Mouse (Mus musculus): Measurements from ENCODE around the gene Eml2. TPM values are rescaled to one million over a fixed set of nuclear protein-coding genes. Genes with fewer than 3 reads are reported as not detected.

Gene Eml2
- polyA plus RNA-seq, 1 experiment from 2014 or later: 12.5 TPM

DNA sequence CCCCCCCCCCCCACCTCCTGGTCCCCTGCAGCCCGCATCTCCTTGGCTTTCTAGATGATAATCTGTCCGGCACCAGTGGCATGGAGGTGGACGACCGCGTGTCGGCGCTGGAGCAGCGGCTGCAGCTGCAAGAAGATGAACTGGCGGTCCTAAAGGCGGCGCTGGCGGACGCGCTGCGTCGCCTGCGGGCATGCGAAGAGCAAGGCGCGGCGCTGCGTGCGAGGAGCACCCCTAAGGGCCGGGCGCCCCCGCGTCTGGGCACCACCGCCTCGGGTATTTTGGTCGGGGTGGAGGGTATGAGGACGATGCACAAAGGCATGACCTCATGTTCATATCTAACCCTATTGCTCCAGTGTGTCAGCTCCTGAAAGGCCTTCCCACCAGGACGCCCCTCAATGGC lies 3.0 kb downstream of the Eml2 start:
- peak overlapping the region; percentile 27 for H3K9ac ChIP-seq (replicated peaks)
- peak overlapping the region; percentile 76 for H3K4me3 ChIP-seq
- no peak overlapping the region for H3K27ac ChIP-seq (replicated peaks)
- H3K27me3 ChIP-seq: peaks cover 20% of the 10 kb centered on the region
- no peaks in the 10 kb centered on the region for H3K9me3 ChIP-seq
- ATAC-seq (replicated peaks): no peak
- peak overlapping the region; percentile 70 for H3K4me2 ChIP-seq (replicated peaks)
- H3K4me1 ChIP-seq: peaks cover 48% of the 10 kb centered on the region
- peaks cover 13% of the 10 kb centered on the region; the same call in 1 of the 2 replicates for H3K36me3 ChIP-seq
- 1% methylated on average over 32 of the region's 32 CpGs for WGBS

DNA sequence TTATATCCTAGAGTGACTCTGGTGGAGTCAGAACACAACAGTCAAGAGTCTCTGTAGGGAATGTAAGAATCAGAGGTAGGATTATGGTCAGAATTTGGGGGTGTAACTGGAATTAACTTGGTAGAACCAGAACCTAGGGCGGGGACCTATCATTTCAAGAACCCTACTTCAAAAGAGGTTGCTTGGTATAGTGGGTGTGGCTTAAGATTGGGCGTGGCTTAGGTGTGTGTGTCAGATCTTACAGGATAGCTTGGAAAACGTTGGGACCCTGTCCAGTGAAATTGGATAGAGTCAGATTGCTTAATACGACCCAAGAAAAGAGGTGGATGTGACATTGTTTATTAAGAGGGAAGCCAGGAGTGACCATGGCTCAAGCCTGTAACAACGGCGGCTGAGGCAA lies 3.7 kb downstream of the Eml2 start:
- WGBS: 47% methylated on average over 6 of the region's 6 CpGs
- no peaks in the 10 kb centered on the region for H3K9me3 ChIP-seq

DNA sequence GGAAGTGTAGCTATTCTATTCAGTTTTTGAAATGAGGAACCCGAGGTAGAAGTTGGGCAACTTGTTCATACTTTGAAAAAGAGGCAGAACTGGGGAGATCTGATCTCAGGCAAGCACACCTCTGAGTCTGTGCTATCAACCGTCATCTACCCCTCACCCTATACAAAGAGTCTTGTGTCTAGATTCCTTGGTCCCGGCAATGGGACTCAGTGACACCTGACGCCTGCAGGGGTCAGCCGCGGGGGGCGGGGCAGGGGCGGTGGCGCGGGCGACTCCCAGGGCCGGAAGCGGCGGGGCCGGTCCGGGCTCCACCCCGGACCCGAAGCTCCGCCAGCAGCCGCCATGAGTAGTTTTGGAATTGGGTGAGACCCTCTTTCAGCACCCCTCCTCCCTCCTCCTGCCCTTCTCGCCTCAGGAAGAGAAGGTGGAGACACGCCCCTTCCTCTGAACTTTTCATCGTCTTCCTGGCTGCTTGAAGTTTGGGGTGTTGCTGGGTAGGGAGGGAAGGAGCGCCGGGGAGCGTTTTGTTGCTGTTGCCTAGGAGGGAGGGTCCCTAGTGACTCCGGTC lies 4.7 kb downstream of the Eml2 start:
- peak overlapping the region; percentile 43 for H3K4me2 ChIP-seq (replicated peaks)
- no peak overlapping the region for H3K27ac ChIP-seq (replicated peaks)
- H3K9ac ChIP-seq (replicated peaks): peak overlapping the region; percentile 34
- 2% methylated on average over 25 of the region's 27 CpGs for WGBS
- ATAC-seq (replicated peaks): no peak
- peaks cover 13% of the 10 kb centered on the region; the same call in 1 of the 2 replicates for H3K36me3 ChIP-seq
- H3K4me3 ChIP-seq: peak overlapping the region; percentile 37
- no peaks in the 10 kb centered on the region for H3K9me3 ChIP-seq
- peaks cover 20% of the 10 kb centered on the region for H3K27me3 ChIP-seq
- H3K4me1 ChIP-seq: peaks cover 59% of the 10 kb centered on the region

More for the DNA sequence above, 3.7 kb downstream of the Eml2 start:
- H3K4me3 ChIP-seq: peak overlapping the region; percentile 76; the same call in 1 of the 2 replicates
- no peak overlapping the region for H3K9ac ChIP-seq (replicated peaks)
- peaks cover 20% of the 10 kb centered on the region for H3K27me3 ChIP-seq
- H3K36me3 ChIP-seq: peaks cover 13% of the 10 kb centered on the region; the same call in 1 of the 2 replicates
- no peak overlapping the region for H3K27ac ChIP-seq (replicated peaks)
- H3K4me1 ChIP-seq: peaks cover 55% of the 10 kb centered on the region
- peak overlapping the region; percentile 70; the same call in 1 of the 2 replicates for H3K4me2 ChIP-seq (replicated peaks)
- no peak for ATAC-seq (replicated peaks)

- Histone ChIP-seq H3K36me3 (peaks cover 28% of the 10 kb centered on the region), H3K4me3 (no peak overlapping the region), H3K9ac (replicated peaks) (no peak overlapping the region), H3K4me1 (peaks cover 36% of the 10 kb centered on the region), H3K27me3 (0 out of 2 replicates have a peak, but pooled peaks cover 6% of the 10 kb centered on the region), H3K9me3 (no peaks in the 10 kb centered on the region), H3K27ac (replicated peaks) (peak overlapping the region; percentile 73), H3K4me2 (replicated peaks) (no peak overlapping the region)
- 55% methylated on average over 2 of the region's 2 CpGs for WGBS
- no peak for ATAC-seq (replicated peaks)
Measured at GRCm38 (mm10) chr7:19184250-19184649, 8.0 kb downstream of the Eml2 start.

- H3K4me1 ChIP-seq: peaks cover 30% of the 10 kb centered on the region
- ATAC-seq (replicated peaks): peak; percentile 49; the same call in 1 of the 2 replicates
- WGBS: 30% methylated on average over 6 of the region's 6 CpGs
- 0 out of 2 replicates have a peak, but pooled peaks cover 6% of the 10 kb centered on the region for H3K27me3 ChIP-seq
- H3K4me2 ChIP-seq (replicated peaks): no peak overlapping the region
- H3K36me3 ChIP-seq: peaks cover 28% of the 10 kb centered on the region
- H3K27ac ChIP-seq (replicated peaks): peak overlapping the region; percentile 73
- no peak overlapping the region for H3K4me3 ChIP-seq
- no peak overlapping the region for H3K9ac ChIP-seq (replicated peaks)
- no peaks in the 10 kb centered on the region for H3K9me3 ChIP-seq
Measured at GRCm38 (mm10) chr7:19184758-19185157, 8.5 kb downstream of the Eml2 start.

- Histone ChIP-seq H3K27me3 (no peaks in the 10 kb centered on the region), H3K9ac (replicated peaks) (no peak overlapping the region), H3K27ac (replicated peaks) (no peak overlapping the region), H3K9me3 (no peaks in the 10 kb centered on the region), H3K4me1 (no peaks in the 10 kb centered on the region), H3K4me2 (replicated peaks) (no peak overlapping the region), H3K36me3 (peaks cover 63% of the 10 kb centered on the region), H3K4me3 (no peak overlapping the region)
- no peak for ATAC-seq (replicated peaks)
- WGBS: 98% methylated on average over 4 of the region's 4 CpGs
Measured at GRCm38 (mm10) chr7:19194676-19195075, 18.5 kb downstream of the Eml2 start.

- H3K4me3 ChIP-seq: no peak overlapping the region
Measured at GRCm38 (mm10) chr7:19196676-19197075, 20.5 kb downstream of the Eml2 start.

DNA sequence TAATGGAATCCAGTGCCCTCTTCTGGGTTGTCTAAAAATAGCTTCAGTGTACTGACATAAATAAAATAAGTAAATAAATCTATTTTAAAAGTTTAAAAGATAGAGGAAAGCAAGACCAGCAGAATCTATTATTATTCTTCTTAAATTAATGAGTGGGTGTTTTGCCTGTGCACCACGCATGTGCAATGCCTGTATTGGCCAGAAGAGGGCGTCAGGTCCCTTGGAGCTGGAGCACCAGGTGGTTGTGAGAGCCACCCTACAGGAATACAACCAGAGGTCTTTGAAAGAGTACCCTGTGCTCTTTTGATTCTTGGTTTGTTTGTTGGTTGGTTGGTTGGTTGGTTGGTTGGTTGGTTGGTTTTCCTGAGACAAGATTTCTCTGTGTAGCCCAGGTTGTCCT lies 21.8 kb downstream of the Eml2 start:
- WGBS: 34% methylated on average over 2 of the region's 2 CpGs
- ATAC-seq (replicated peaks): no peak

More at GRCm38 (mm10) chr7:19196676-19197075, 20.5 kb downstream of the Eml2 start:
- H3K9me3 ChIP-seq: no peaks in the 10 kb centered on the region
- no peak overlapping the region for H3K4me2 ChIP-seq (replicated peaks)
- H3K4me1 ChIP-seq: no peaks in the 10 kb centered on the region
- peaks cover 64% of the 10 kb centered on the region for H3K36me3 ChIP-seq
- ATAC-seq (replicated peaks): no peak
- H3K27me3 ChIP-seq: no peaks in the 10 kb centered on the region
- H3K27ac ChIP-seq (replicated peaks): no peak overlapping the region
- H3K9ac ChIP-seq (replicated peaks): no peak overlapping the region
- 65% methylated on average over 6 of the region's 6 CpGs for WGBS

GRCm38 (mm10) chr7:19201660-19202059 lies 25.4 kb downstream of the Eml2 start:
- H3K27me3 ChIP-seq: no peaks in the 10 kb centered on the region
- no peaks in the 10 kb centered on the region for H3K4me1 ChIP-seq
- no peak for ATAC-seq (replicated peaks)
- H3K9me3 ChIP-seq: no peaks in the 10 kb centered on the region
- H3K36me3 ChIP-seq: peaks cover 58% of the 10 kb centered on the region
- no peak overlapping the region for H3K4me3 ChIP-seq
- 63% methylated on average over 15 of the region's 15 CpGs for WGBS
- H3K27ac ChIP-seq (replicated peaks): no peak overlapping the region
- H3K9ac ChIP-seq (replicated peaks): no peak overlapping the region
- H3K4me2 ChIP-seq (replicated peaks): no peak overlapping the region

More for the DNA sequence above, 21.8 kb downstream of the Eml2 start:
- Histone ChIP-seq H3K4me2 (replicated peaks) (no peak overlapping the region), H3K27ac (replicated peaks) (no peak overlapping the region), H3K27me3 (no peaks in the 10 kb centered on the region), H3K4me3 (no peak overlapping the region), H3K9ac (replicated peaks) (no peak overlapping the region), H3K36me3 (peaks cover 65% of the 10 kb centered on the region), H3K4me1 (no peaks in the 10 kb centered on the region), H3K9me3 (no peaks in the 10 kb centered on the region)

DNA sequence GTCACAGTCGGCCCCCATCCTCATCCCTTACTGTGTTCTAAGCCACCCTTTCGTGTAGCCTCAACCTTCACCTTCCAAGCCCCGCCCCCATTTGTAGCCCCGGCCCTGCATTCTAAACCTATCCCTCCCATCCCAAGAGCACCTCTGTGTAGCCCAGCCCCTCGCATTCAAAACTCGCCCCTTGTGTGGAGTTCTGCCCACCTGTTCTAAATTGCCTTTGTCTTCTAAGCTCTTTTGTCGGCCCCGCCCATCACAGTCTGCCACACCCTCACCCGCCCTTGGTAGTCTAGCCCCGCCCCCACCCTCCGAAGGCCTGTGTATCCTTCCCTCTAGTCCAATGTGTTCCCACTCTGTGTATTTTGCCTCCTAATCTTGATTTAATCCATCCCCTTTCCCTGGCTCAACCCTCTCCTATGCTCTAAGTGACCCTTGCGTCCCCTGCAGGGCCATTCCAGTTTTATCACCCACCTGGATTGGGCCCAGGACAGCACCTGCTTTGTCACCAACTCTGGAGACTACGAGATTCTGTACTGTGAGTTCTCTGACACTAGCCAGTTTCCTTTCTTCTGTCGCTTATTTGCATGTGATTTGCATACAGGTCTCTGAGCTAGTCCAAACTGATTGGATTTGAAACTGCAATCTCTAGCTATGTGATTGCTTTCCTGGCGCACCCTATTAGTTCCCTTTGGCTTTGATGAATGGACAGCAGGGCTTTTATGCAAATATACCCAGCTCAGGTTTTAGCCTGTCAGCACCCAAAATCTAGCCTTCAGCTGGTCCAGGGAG lies 26.0 kb downstream of the Eml2 start:
- WGBS: 60% methylated on average over 15 of the region's 15 CpGs
- no peaks in the 10 kb centered on the region for H3K27me3 ChIP-seq
- ATAC-seq (replicated peaks): no peak
- peaks cover 53% of the 10 kb centered on the region for H3K36me3 ChIP-seq
- no peak overlapping the region for H3K4me3 ChIP-seq
- no peak overlapping the region for H3K4me2 ChIP-seq (replicated peaks)
- no peaks in the 10 kb centered on the region for H3K4me1 ChIP-seq
- H3K27ac ChIP-seq (replicated peaks): no peak overlapping the region
- no peaks in the 10 kb centered on the region for H3K9me3 ChIP-seq
- H3K9ac ChIP-seq (replicated peaks): no peak overlapping the region

DNA sequence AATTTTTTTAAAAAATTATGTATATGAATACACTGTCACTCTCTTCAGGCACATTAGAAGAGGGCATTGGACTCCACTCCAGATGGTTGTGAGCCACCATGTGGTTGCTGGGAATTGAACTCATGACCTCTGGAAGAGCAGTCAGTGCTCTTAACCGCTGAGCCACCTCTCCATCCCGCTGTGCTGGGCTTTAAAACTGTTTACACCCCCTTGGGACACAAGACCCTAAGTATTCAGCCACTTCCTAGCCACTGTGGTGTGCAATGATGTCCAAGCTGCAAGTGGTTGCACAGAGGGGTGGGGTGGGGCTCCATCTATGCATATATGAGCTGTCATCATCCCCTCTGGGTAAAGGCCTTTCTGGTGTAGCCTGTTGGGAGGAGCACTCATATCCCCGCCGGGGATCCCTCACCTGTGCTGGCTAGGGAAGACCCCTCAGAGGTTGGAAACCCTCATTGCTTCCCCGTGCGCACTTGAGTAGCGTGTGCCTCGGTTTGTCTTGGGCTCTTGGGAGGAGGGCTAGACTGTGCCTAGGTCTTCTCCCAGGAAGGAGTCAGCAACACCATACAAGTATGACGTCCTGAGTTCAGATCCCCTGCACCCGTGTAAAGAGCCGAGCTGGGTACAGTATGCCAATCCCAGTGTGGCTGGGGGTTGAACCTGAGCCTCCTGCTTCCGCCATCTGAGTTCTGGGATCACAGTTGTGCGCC lies 32.1 kb downstream of the Eml2 start:
- Histone ChIP-seq H3K4me2 (replicated peaks) (no peak overlapping the region), H3K4me3 (no peak overlapping the region), H3K36me3 (peaks cover 23% of the 10 kb centered on the region), H3K27me3 (no peaks in the 10 kb centered on the region), H3K4me1 (peaks cover 8% of the 10 kb centered on the region), H3K9me3 (no peaks in the 10 kb centered on the region), H3K9ac (replicated peaks) (no peak overlapping the region), H3K27ac (replicated peaks) (no peak overlapping the region)
- ATAC-seq (replicated peaks): 0 out of 2 replicates have a peak, but pooled peaks have one; percentile 12
- 82% methylated on average over 13 of the region's 13 CpGs for WGBS

DNA sequence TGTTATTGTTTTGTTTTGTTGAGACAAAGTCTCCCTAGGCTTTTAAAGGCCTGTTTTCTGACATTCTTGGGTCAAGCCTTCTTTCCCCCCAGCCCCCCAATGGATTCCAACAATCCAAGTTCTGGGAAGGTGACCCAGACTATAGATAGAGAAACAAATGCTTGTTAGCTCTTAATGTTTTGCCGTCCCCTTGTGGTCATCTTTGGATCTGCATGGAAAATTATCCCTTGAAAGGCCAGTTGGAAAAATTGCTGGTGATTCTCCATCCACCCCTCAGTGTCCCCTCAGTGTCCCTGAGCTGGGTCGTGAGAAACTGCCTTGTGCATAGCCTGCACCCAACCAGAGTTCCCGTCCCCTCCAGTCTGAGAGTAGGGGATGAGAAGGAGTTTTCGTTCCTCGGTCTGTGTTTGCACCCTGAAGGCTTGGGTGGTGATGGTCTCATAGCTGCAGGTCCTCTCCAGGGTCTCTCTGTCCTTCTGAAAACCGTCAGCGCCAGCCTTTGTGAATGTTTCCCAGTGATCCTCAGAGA lies 32.8 kb downstream of the Eml2 start:
- Histone ChIP-seq H3K27me3 (no peaks in the 10 kb centered on the region), H3K4me3 (no peak overlapping the region), H3K4me1 (peaks cover 8% of the 10 kb centered on the region), H3K27ac (replicated peaks) (no peak overlapping the region), H3K36me3 (peaks cover 20% of the 10 kb centered on the region), H3K9ac (replicated peaks) (no peak overlapping the region), H3K4me2 (replicated peaks) (no peak overlapping the region), H3K9me3 (no peaks in the 10 kb centered on the region)
- ATAC-seq (replicated peaks): no peak
- 53% methylated on average over 7 of the region's 7 CpGs for WGBS

All from forebrain, embryonic 15.5 days (tissue).